In the genomic region with DNA sequence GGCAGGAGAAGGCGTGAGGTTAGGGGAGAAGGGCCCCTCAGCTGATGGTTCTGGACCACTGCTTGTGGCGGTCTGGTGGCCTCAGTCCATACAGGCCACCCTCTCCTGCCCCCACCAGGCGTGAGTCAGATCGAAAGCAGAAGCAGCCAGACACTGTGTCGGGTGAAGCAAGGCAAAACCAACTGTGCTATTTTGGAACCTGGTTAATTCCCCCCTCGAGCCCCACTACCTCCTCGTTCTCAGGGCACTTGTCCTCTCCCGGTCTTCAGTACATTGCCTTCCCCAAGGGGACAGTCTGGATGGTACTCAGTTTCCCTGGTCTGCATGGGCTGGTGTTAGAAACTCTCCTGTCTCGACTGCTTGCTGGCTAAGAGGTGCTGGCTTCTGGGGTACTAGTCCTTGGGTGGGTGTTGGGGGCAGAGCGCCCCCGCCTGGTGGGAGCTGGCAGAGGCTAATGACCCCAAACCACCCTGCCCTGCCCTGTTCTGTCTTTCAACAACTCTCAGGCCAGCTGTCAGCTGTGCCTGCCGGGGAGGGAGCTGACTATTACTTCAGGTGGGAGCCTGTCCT, we compare ENCODE assay signal across 9 mouse cellular contexts. TPM values are rescaled to one million over a fixed set of nuclear protein-coding genes. Genes with fewer than 3 reads are reported as not detected.
DNase-seq lines count a peak whose midpoint lies in the region; ATAC-seq and TF ChIP-seq lines count a peak whose summit lies in the region.
"Had no signal": no experiment of that assay in that cellular context is flagged by ENCODE, and none has a peak within 500 bp of the region (broad histone marks: within the 10 kb centered on the region; RNA-seq: fewer than 3 reads in every experiment).

No protein-coding gene starts in this region.

- H3K27me3 ChIP-seq in heart, postnatal 0 days (ENCODE audit: control insufficient read depth, insufficient read depth, low read length), result no peaks in the 10 kb centered on the region

- H3K4me1 ChIP-seq in heart, postnatal 0 days (ENCODE audit: control insufficient read depth, insufficient read depth), result peaks cover 14% of the 10 kb centered on the region

- peak; percentile 72 for DNase-seq in layer of hippocampus, adult 11-12 months (ENCODE audit: low spot score)
- DNase-seq in layer of hippocampus, adult 18-20 months (ENCODE audit: low spot score in 2 of 2), result no peak
- DNase-seq in ZHBTc4 (ENCODE audit: low read depth, low spot score), result peak; percentile 42
- no peak for DNase-seq in heart, postnatal 0 days (ENCODE audit: low spot score)
- DNase-seq in lung, postnatal 25 days (ENCODE audit: low spot score), result peak; percentile 82
- DNase-seq in thymus, postnatal 0 days (ENCODE audit: low spot score), result peak; percentile 52
- DNase-seq in frontal cortex, postnatal 25 days (ENCODE audit: low spot score in 2 of 2), result no peak
- DNase-seq in cerebellum, adult 11-12 months, result no peak

- no peak overlapping the region for H3K9ac ChIP-seq in heart, postnatal 0 days (replicated peaks; ENCODE audit: low read depth, low read length)

- peak overlapping the region; percentile 39; the same call in 1 of the 2 replicates for H3K27ac ChIP-seq in heart, postnatal 0 days (ENCODE audit: low read depth)

- ATAC-seq in heart, postnatal 0 days (ENCODE audit: insufficient read depth, low read depth), result peak; percentile 66

- peak; percentile 36 for TF ChIP-seq CTCF in heart, postnatal 0 days (IDR thresholded peaks at IDR 0.05; ENCODE audit: low read depth)

- H3K4me3 ChIP-seq in heart, postnatal 0 days (ENCODE audit: low read depth, low read length), result no peak overlapping the region

- H3K4me2 ChIP-seq in heart, postnatal 0 days (ENCODE audit: low read depth, low read length), result peak overlapping the region; percentile 18; the same call in 1 of the 2 replicates

- peaks cover 5% of the 10 kb centered on the region; the same call in 1 of the 2 replicates for H3K9me3 ChIP-seq in heart, postnatal 0 days (replicated peaks; ENCODE audit: control insufficient read depth, low read length)

- TF ChIP-seq EP300 in heart, postnatal 0 days (IDR thresholded peaks at IDR 0.05; ENCODE audit: low read depth), result no peak

- 0 out of 2 replicates have a peak, but pooled peaks cover 4% of the 10 kb centered on the region for H3K36me3 ChIP-seq in heart, postnatal 0 days (replicated peaks; ENCODE audit: control insufficient read depth, insufficient read depth, low read length)

- 22% methylated on average over 12 of the region's 12 CpGs for WGBS in heart, postnatal 0 days

RNA-seq across cellular contexts. Expression of a gene that starts 32.0 kb away (rescaled TPM):
- total RNA-seq in layer of hippocampus, adult 18-20 months (2021), result 10 to 100 TPM; 11.2 to 11.9 TPM
- total RNA-seq in heart, postnatal 0 days (2014; rRNA removed; ENCODE audit: low replicate concordance), result 42.4 and 57.5 TPM in 2 replicates
- 26.9 and 27.9 TPM in 2 replicates for polyA plus RNA-seq in heart, postnatal 0 days (2015; fragmentation: Nextera tagmentation; extraction: Ambion mirVana)
- polyA plus RNA-seq in thymus, postnatal 0 days (2015; fragmentation: Nextera tagmentation; extraction: Ambion mirVana), result 4.7 and 5.5 TPM in 2 replicates

RNA-seq across cellular contexts. Expression of a gene that starts 42.1 kb away (rescaled TPM):
- total RNA-seq in layer of hippocampus, adult 18-20 months (2021), result not detected
- 0.35 TPM in 1 of 2 replicates, not detected in the other for total RNA-seq in heart, postnatal 0 days (2014; rRNA removed; ENCODE audit: low replicate concordance)
- polyA plus RNA-seq in heart, postnatal 0 days (2015; fragmentation: Nextera tagmentation; extraction: Ambion mirVana), result not detected in 2 replicates
- polyA plus RNA-seq in thymus, postnatal 0 days (2015; fragmentation: Nextera tagmentation; extraction: Ambion mirVana), result 2.4 and 2.5 TPM in 2 replicates
- polyA plus RNA-seq: limb, embryonic 11.5 days had no signal

Comparison
In these comparisons a context has a peak if more than half of its experiments do, and no peak if none do; other contexts are left out.
1. DNase-seq: peak in layer of hippocampus, adult 11-12 months (single experiment), ZHBTc4 (single experiment), lung, postnatal 25 days (single experiment) and thymus, postnatal 0 days (single experiment); none in layer of hippocampus, adult 18-20 months (0 of 2), heart, postnatal 0 days (single experiment), frontal cortex, postnatal 25 days (0 of 2) and cerebellum, adult 11-12 months (single experiment).